Mouse (Mus musculus): ENCODE measurements around the gene Fbxo21. TPM values are rescaled to one million over a fixed set of nuclear protein-coding genes. Genes with fewer than 3 reads are reported as not detected.

Fbxo21 gene
- polyA plus RNA-seq, 1 experiment, result 67.4 TPM

GRCm38 (mm10) chr5:117979082-117979481 is 2.6 kb downstream of the Fbxo21 start:
- H3K4me3 ChIP-seq (ENCODE audit: insufficient read depth, low read depth, low read length), result no peak overlapping the region
- no peak overlapping the region for H3K27ac ChIP-seq (ENCODE audit: insufficient read depth, low read depth, low read length)
- peak; percentile 42 for DNase-seq
- 42% methylated on average over 5 of the region's 5 CpGs for WGBS
- peaks cover 14% of the 10 kb centered on the region; the same call in 1 of the 2 replicates for H3K4me1 ChIP-seq (ENCODE audit: control insufficient read depth, insufficient read depth, low read length)
- H3K36me3 ChIP-seq (ENCODE audit: control insufficient read depth, insufficient read depth, low read length), result no peaks in the 10 kb centered on the region
- TF ChIP-seq CTCF (conservative IDR thresholded peaks at IDR 0.05; ENCODE audit: insufficient read depth, insufficient read length, low read depth, low read length), result no peak
- TF ChIP-seq POLR2A (IDR thresholded peaks at IDR 0.05; ENCODE audit: low read depth, low read length), result no peak
- H3K27me3 ChIP-seq (replicated peaks; ENCODE audit: control insufficient read depth, insufficient read depth, low read length), result no peaks in the 10 kb centered on the region

- H3K27me3 ChIP-seq (replicated peaks; ENCODE audit: control insufficient read depth, insufficient read depth, low read length), result no peaks in the 10 kb centered on the region
- H3K4me1 ChIP-seq (ENCODE audit: control insufficient read depth, insufficient read depth, low read length), result peaks cover 16% of the 10 kb centered on the region; the same call in 1 of the 2 replicates
- no peak overlapping the region for H3K27ac ChIP-seq (ENCODE audit: insufficient read depth, low read depth, low read length)
- H3K4me3 ChIP-seq (ENCODE audit: insufficient read depth, low read depth, low read length), result no peak overlapping the region
- no peak for DNase-seq
- H3K36me3 ChIP-seq (ENCODE audit: control insufficient read depth, insufficient read depth, low read length), result no peaks in the 10 kb centered on the region
- TF ChIP-seq POLR2A (IDR thresholded peaks at IDR 0.05; ENCODE audit: low read depth, low read length) (no peak), CTCF (conservative IDR thresholded peaks at IDR 0.05; ENCODE audit: insufficient read depth, insufficient read length, low read depth, low read length) (no peak)
- WGBS, result 76% methylated on average over 8 of the region's 8 CpGs
Observed at GRCm38 (mm10) chr5:117980921-117981320, 4.4 kb downstream of the Fbxo21 start.

GRCm38 (mm10) chr5:117981943-117982342 is 5.4 kb downstream of the Fbxo21 start:
- Histone ChIP-seq H3K27me3 (replicated peaks; ENCODE audit: control insufficient read depth, insufficient read depth, low read length) (no peaks in the 10 kb centered on the region), H3K4me3 (ENCODE audit: insufficient read depth, low read depth, low read length) (no peak overlapping the region), H3K27ac (ENCODE audit: insufficient read depth, low read depth, low read length) (no peak overlapping the region), H3K36me3 (ENCODE audit: control insufficient read depth, insufficient read depth, low read length) (no peaks in the 10 kb centered on the region), H3K4me1 (ENCODE audit: control insufficient read depth, insufficient read depth, low read length) (peaks cover 19% of the 10 kb centered on the region; the same call in 1 of the 2 replicates)
- TF ChIP-seq POLR2A (IDR thresholded peaks at IDR 0.05; ENCODE audit: low read depth, low read length) (no peak), CTCF (conservative IDR thresholded peaks at IDR 0.05; ENCODE audit: insufficient read depth, insufficient read length, low read depth, low read length) (no peak)
- 70% methylated on average over 5 of the region's 5 CpGs for WGBS
- DNase-seq, result no peak

GRCm38 (mm10) chr5:117986327-117986726 is 9.8 kb downstream of the Fbxo21 start:
- Histone ChIP-seq H3K4me3 (ENCODE audit: insufficient read depth, low read depth, low read length) (no peak overlapping the region), H3K4me1 (ENCODE audit: control insufficient read depth, insufficient read depth, low read length) (peaks cover 6% of the 10 kb centered on the region; the same call in 1 of the 2 replicates), H3K36me3 (ENCODE audit: control insufficient read depth, insufficient read depth, low read length) (no peaks in the 10 kb centered on the region; the same call in 1 of the 2 replicates), H3K27me3 (replicated peaks; ENCODE audit: control insufficient read depth, insufficient read depth, low read length) (no peaks in the 10 kb centered on the region), H3K27ac (ENCODE audit: insufficient read depth, low read depth, low read length) (peak overlapping the region; percentile 49; the same call in 1 of the 2 replicates)
- no peak for TF ChIP-seq POLR2A (IDR thresholded peaks at IDR 0.05; ENCODE audit: low read depth, low read length)
- no peak for TF ChIP-seq CTCF (conservative IDR thresholded peaks at IDR 0.05; ENCODE audit: insufficient read depth, insufficient read length, low read depth, low read length)
- peak; percentile 90 for DNase-seq
- 38% methylated on average over 4 of the region's 4 CpGs for WGBS

- WGBS, result 86% methylated on average over 3 of the region's 3 CpGs
- no peaks in the 10 kb centered on the region; the same call in 1 of the 2 replicates for H3K36me3 ChIP-seq (ENCODE audit: control insufficient read depth, insufficient read depth, low read length)
Observed at GRCm38 (mm10) chr5:117987891-117988290, 11.4 kb downstream of the Fbxo21 start.

GRCm38 (mm10) chr5:117988367-117988766 is 11.8 kb downstream of the Fbxo21 start:
- Histone ChIP-seq H3K36me3 (ENCODE audit: control insufficient read depth, insufficient read depth, low read length) (no peaks in the 10 kb centered on the region; the same call in 1 of the 2 replicates), H3K27ac (ENCODE audit: insufficient read depth, low read depth, low read length) (no peak overlapping the region)
- no peak for DNase-seq

More at GRCm38 (mm10) chr5:117987891-117988290, 11.4 kb downstream of the Fbxo21 start:
- Histone ChIP-seq H3K27ac (ENCODE audit: insufficient read depth, low read depth, low read length) (no peak overlapping the region), H3K4me1 (ENCODE audit: control insufficient read depth, insufficient read depth, low read length) (peaks cover 6% of the 10 kb centered on the region; the same call in 1 of the 2 replicates), H3K27me3 (replicated peaks; ENCODE audit: control insufficient read depth, insufficient read depth, low read length) (no peaks in the 10 kb centered on the region), H3K4me3 (ENCODE audit: insufficient read depth, low read depth, low read length) (no peak overlapping the region)
- TF ChIP-seq CTCF (conservative IDR thresholded peaks at IDR 0.05; ENCODE audit: insufficient read depth, insufficient read length, low read depth, low read length), result no peak
- no peak for TF ChIP-seq POLR2A (IDR thresholded peaks at IDR 0.05; ENCODE audit: low read depth, low read length)
- no peak for DNase-seq

GRCm38 (mm10) chr5:117989773-117990172 is 13.2 kb downstream of the Fbxo21 start:
- no peaks in the 10 kb centered on the region for H3K27me3 ChIP-seq (replicated peaks; ENCODE audit: control insufficient read depth, insufficient read depth, low read length)
- peak; percentile 74 for DNase-seq
- TF ChIP-seq POLR2A (IDR thresholded peaks at IDR 0.05; ENCODE audit: low read depth, low read length) (no peak), CTCF (conservative IDR thresholded peaks at IDR 0.05; ENCODE audit: insufficient read depth, insufficient read length, low read depth, low read length) (no peak)
- H3K4me3 ChIP-seq (ENCODE audit: insufficient read depth, low read depth, low read length), result no peak overlapping the region
- H3K4me1 ChIP-seq (ENCODE audit: control insufficient read depth, insufficient read depth, low read length), result peaks cover 6% of the 10 kb centered on the region; the same call in 1 of the 2 replicates
- no peaks in the 10 kb centered on the region; the same call in 1 of the 2 replicates for H3K36me3 ChIP-seq (ENCODE audit: control insufficient read depth, insufficient read depth, low read length)
- WGBS, result 62% methylated on average over 6 of the region's 6 CpGs
- no peak overlapping the region for H3K27ac ChIP-seq (ENCODE audit: insufficient read depth, low read depth, low read length)

More at GRCm38 (mm10) chr5:117988367-117988766, 11.8 kb downstream of the Fbxo21 start:
- Histone ChIP-seq H3K4me1 (ENCODE audit: control insufficient read depth, insufficient read depth, low read length) (peaks cover 6% of the 10 kb centered on the region; the same call in 1 of the 2 replicates), H3K4me3 (ENCODE audit: insufficient read depth, low read depth, low read length) (no peak overlapping the region), H3K27me3 (replicated peaks; ENCODE audit: control insufficient read depth, insufficient read depth, low read length) (no peaks in the 10 kb centered on the region)
- WGBS, result 61% methylated on average over 9 of the region's 9 CpGs
- TF ChIP-seq CTCF (conservative IDR thresholded peaks at IDR 0.05; ENCODE audit: insufficient read depth, insufficient read length, low read depth, low read length), result no peak
- TF ChIP-seq POLR2A (IDR thresholded peaks at IDR 0.05; ENCODE audit: low read depth, low read length), result no peak

All from kidney, adult 2 months (tissue).